Mouse (Mus musculus) MEL (cell line): Measurements from ENCODE around the gene Ap4b1. TPM values are rescaled to one million over a fixed set of nuclear protein-coding genes. Genes with fewer than 3 reads are reported as not detected.

Source experiments
- DNase-seq: peaks from one replicate; pipeline ENCODE4 v3.0.0; 2011; ENCODE audit warnings: low read depth, low spot score
- H3K27ac ChIP-seq: 2 replicates; pipeline ENCODE4 v1.5.1; 2012; ENCODE audit warnings: low read depth, mild to moderate bottlenecking, control low read depth, low read length, moderate library complexity; ENCODE audit not compliant: control insufficient read depth
- H3K27me3 ChIP-seq, 2 experiments: fragments of 150-350 bp in 1 of 2; sonication (generic) in 1 of 2; 2 replicates each; pipeline ENCODE4 v1.6.1; 2012; ENCODE audit warnings: low read length in 2 of 2, mild to moderate bottlenecking in 2 of 2, improper control_type of control experiment in 1 of 2, moderate library complexity in 1 of 2; ENCODE audit not compliant: insufficient read depth in 2 of 2, control insufficient read depth in 1 of 2
- H3K36me3 ChIP-seq, 2 experiments: 2 replicates each; pipeline ENCODE4 v1.6.1; 2012 to 2014; ENCODE audit warnings: low read length in 2 of 2, improper control_type of control experiment in 1 of 2, inconsistent platforms in 1 of 2, mild to moderate bottlenecking in 1 of 2; ENCODE audit not compliant: insufficient read depth in 2 of 2, control insufficient read depth in 1 of 2
- H3K4me1 ChIP-seq, 2 experiments: fragments of 150-350 bp in 1 of 2; sonication (generic) in 1 of 2; 2 replicates each; pipeline ENCODE4 v1.6.1; 2012; ENCODE audit warnings: low read length in 2 of 2, improper control_type of control experiment in 1 of 2, mild to moderate bottlenecking in 1 of 2; ENCODE audit not compliant: insufficient read depth in 2 of 2, control insufficient read depth in 1 of 2
- H3K4me3 ChIP-seq, 2 experiments: fragments of 150-350 bp in 1 of 2; sonication (generic) in 1 of 2; 2 replicates each; pipeline ENCODE4 v1.5.1; 2012; ENCODE audit warnings: low read depth in 2 of 2, low read length in 2 of 2, mild to moderate bottlenecking in 2 of 2, moderate library complexity in 2 of 2, control low read depth in 1 of 2, improper control_type of control experiment in 1 of 2; ENCODE audit not compliant: control insufficient read depth in 1 of 2, insufficient read depth in 1 of 2
- H3K79me2 ChIP-seq: 2 replicates; pipeline ENCODE4 v1.6.1; 2012; ENCODE audit warnings: mild to moderate bottlenecking, low read length, moderate library complexity; ENCODE audit not compliant: control insufficient read depth, poor library complexity, insufficient read depth
- H3K9ac ChIP-seq: 2 replicates; pipeline ENCODE4 v1.6.1; 2012; ENCODE audit warnings: low read depth, mild to moderate bottlenecking, control low read depth, low read length, moderate library complexity; ENCODE audit not compliant: control insufficient read depth, poor library complexity, severe bottlenecking
- H3K9me3 ChIP-seq: fragments of 150-350 bp; sonication (generic); replicated peaks from 2 replicates; pipeline ENCODE4 v1.6.1; 2012; ENCODE audit warnings: mild to moderate bottlenecking, low read length, improper control_type of control experiment, moderate library complexity; ENCODE audit not compliant: insufficient read depth
- BHLHE40 ChIP-seq: IDR thresholded peaks from 2 replicates; pipeline ENCODE4 v1.6.1; 2012; ENCODE audit warnings: low read depth, mild to moderate bottlenecking, inconsistent platforms, low read length, improper control_type of control experiment, borderline replicate concordance
- CHD2 ChIP-seq: IDR thresholded peaks from 2 replicates; pipeline ENCODE4 v1.6.1; 2011; ENCODE audit warnings: low read length, improper control_type of control experiment
- E2F4 ChIP-seq: IDR thresholded peaks from 2 replicates; pipeline ENCODE4 v1.6.1; 2011; ENCODE audit warnings: low read depth, low read length, improper control_type of control experiment, borderline replicate concordance
- ELF1 ChIP-seq: IDR thresholded peaks from 2 replicates; pipeline ENCODE4 v1.6.1; 2014; ENCODE audit warnings: low read depth, mild to moderate bottlenecking, inconsistent platforms, low read length, improper control_type of control experiment, moderate library complexity
- EP300 ChIP-seq, 2 experiments: IDR thresholded peaks; 2 replicates each; pipeline ENCODE4 v1.6.1; 2011; ENCODE audit warnings: improper control_type of control experiment in 2 of 2, low read length in 2 of 2, low read depth in 1 of 2, mild to moderate bottlenecking in 1 of 2
- GABPA ChIP-seq: IDR thresholded peaks from 2 replicates; pipeline ENCODE4 v1.6.1; 2012; ENCODE audit warnings: low read depth, mild to moderate bottlenecking, inconsistent platforms, low read length, improper control_type of control experiment, moderate library complexity
- GATA1 ChIP-seq: IDR thresholded peaks from 2 replicates; pipeline ENCODE4 v1.6.1; 2011; ENCODE audit warnings: low read depth, low read length, improper control_type of control experiment
- JUND ChIP-seq: IDR thresholded peaks from 2 replicates; pipeline ENCODE4 v1.6.1; 2011; ENCODE audit warnings: low read depth, mild to moderate bottlenecking, improper control_type of control experiment, low read length
- KAT2A ChIP-seq: conservative IDR thresholded peaks from 2 replicates; pipeline ENCODE4 v1.6.1; 2012; ENCODE audit warnings: low read depth, low read length, improper control_type of control experiment, inconsistent platforms
- MAZ ChIP-seq: IDR thresholded peaks from 2 replicates; pipeline ENCODE4 v1.6.1; 2012; ENCODE audit warnings: low read depth, mild to moderate bottlenecking, inconsistent platforms, low read length, improper control_type of control experiment
- MEF2A ChIP-seq: IDR thresholded peaks from 2 replicates; pipeline ENCODE4 v1.6.1; 2014; ENCODE audit warnings: low read depth, mild to moderate bottlenecking, inconsistent platforms, low read length, improper control_type of control experiment; ENCODE audit not compliant: poor library complexity, insufficient replicate concordance, severe bottlenecking; ENCODE audit errors: extremely low read depth
- MXI1 ChIP-seq: IDR thresholded peaks from 2 replicates; pipeline ENCODE4 v1.6.1; 2011; ENCODE audit warnings: mild to moderate bottlenecking, low read depth, low read length, improper control_type of control experiment
- MYC ChIP-seq: IDR thresholded peaks from 2 replicates; pipeline ENCODE4 v1.6.1; 2011; ENCODE audit warnings: low read depth, mild to moderate bottlenecking, low read length, improper control_type of control experiment, moderate library complexity
- POLR2AphosphoS2 ChIP-seq: IDR thresholded peaks from 2 replicates; pipeline ENCODE4 v1.6.1; 2011; ENCODE audit warnings: low read length, improper control_type of control experiment
- POLR2AphosphoS5 ChIP-seq: IDR thresholded peaks from 2 replicates; pipeline ENCODE4 v1.6.1; 2012; ENCODE audit warnings: low read depth, borderline replicate concordance, mild to moderate bottlenecking, inconsistent platforms, low read length, moderate library complexity, mixed read lengths
- RAD21 ChIP-seq: IDR thresholded peaks from 2 replicates; pipeline ENCODE4 v1.6.1; 2011; ENCODE audit warnings: mild to moderate bottlenecking, low read depth, low read length, improper control_type of control experiment
- SIN3A ChIP-seq: IDR thresholded peaks from 2 replicates; pipeline ENCODE4 v1.6.1; 2012; ENCODE audit warnings: low read length, improper control_type of control experiment, inconsistent platforms
- TBP ChIP-seq: IDR thresholded peaks from 2 replicates; pipeline ENCODE4 v1.8.0; 2011; ENCODE audit warnings: low read depth, low read length, improper control_type of control experiment
- TCF12 ChIP-seq: IDR thresholded peaks from 2 replicates; pipeline ENCODE4 v1.6.1; 2014; ENCODE audit warnings: low read depth, mild to moderate bottlenecking, inconsistent platforms, low read length, improper control_type of control experiment, moderate library complexity
- UBTF ChIP-seq: IDR thresholded peaks from 2 replicates; pipeline ENCODE4 v1.6.1; 2012; ENCODE audit warnings: low read depth, mild to moderate bottlenecking, inconsistent platforms, low read length, improper control_type of control experiment, moderate library complexity, borderline replicate concordance; ENCODE audit not compliant: insufficient read depth
- USF1 ChIP-seq: IDR thresholded peaks from 2 replicates; pipeline ENCODE4 v1.6.1; 2014; ENCODE audit warnings: low read depth, mild to moderate bottlenecking, inconsistent platforms, low read length, improper control_type of control experiment, moderate library complexity
- polyA plus RNA-seq, 2 experiments: library from polyadenylated mRNA; stranded (reverse) in 1 of 2; unstranded in 1 of 2; fragments of >175 nt in 1 of 2; fragments of >200 nt in 1 of 2; gene quantifications; 2 replicates each; pipeline versions ENCODE4 v1.2.1 to v1.2.4; 2012; ENCODE audit warnings: low replicate concordance in 2 of 2, low read depth in 1 of 2; ENCODE audit not compliant: insufficient read length in 2 of 2, insufficient read depth in 1 of 2, missing spikeins in 1 of 2
- total RNA-seq: library from RNA; depleted of rRNA; stranded (reverse); fragments of 300-350 nt; gene quantifications from 2 replicates; pipeline ENCODE4 v1.2.3, GENCODE M21; 2012

Ap4b1 gene
- total and polyA plus RNA-seq, 3 experiments: 15.1 to 20.2 TPM; not detected in 1

GRCm38 (mm10) chr3:103766789-103767188 is 42.5 kb upstream of the Ap4b1 start:
- H3K9ac ChIP-seq: no peak overlapping the region
- H3K9me3 ChIP-seq: no peaks in the 10 kb centered on the region
- H3K79me2 ChIP-seq: no peaks in the 10 kb centered on the region; the same call in 1 of the 2 replicates
- peaks cover 0 to 16% of the 10 kb centered on the region in 2 experiments; a peak in 2 of 4 replicates for H3K36me3 ChIP-seq
- H3K27me3 ChIP-seq: no peaks in the 10 kb centered on the region
- H3K4me3 ChIP-seq: no peak overlapping the region
- H3K4me1 ChIP-seq: no peaks in the 10 kb centered on the region
- H3K27ac ChIP-seq: no peak overlapping the region
- DNase-seq: no peak
- no peak for TF ChIP-seq RAD21
- TF ChIP-seq MEF2A: no peak
- no peak for TF ChIP-seq USF1
- no peak for TF ChIP-seq BHLHE40
- no peak for TF ChIP-seq TCF12
- TF ChIP-seq SIN3A: no peak
- TF ChIP-seq CHD2: no peak
- no peak for TF ChIP-seq JUND
- no peak for TF ChIP-seq MXI1
- TF ChIP-seq GABPA: no peak
- no peak for TF ChIP-seq MAZ
- TF ChIP-seq, all 39 proteins: peak for 0

DNA sequence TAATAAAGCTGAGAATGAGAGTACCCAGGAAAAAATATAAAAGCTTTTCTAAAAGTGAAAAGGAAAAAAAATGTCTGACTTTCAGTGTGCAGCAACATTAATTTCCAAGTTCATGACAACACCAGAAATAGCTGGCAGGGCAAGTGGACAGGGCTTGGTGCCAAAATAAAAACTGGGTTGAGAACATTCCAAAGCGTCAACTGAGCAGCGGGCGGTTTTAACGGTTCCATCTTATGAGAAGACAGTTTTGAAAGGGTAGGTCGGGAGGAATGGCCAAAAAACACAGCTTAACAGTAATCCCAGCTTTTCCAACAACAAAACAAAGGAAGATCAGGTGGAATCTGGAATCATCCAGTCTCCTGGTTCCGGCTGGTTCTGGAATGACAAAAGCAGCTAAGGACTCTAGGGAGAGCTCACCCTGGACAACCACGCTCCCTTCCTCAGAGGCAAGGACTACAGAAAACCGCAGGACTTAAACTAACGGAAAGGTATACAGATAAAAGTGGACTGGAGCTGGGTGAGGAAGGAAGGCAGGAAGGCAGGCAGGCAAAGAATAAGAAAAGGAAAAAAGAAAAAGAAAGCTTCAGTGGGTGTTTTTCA is 37.7 kb upstream of the Ap4b1 start:
- Histone ChIP-seq H3K27me3 (no peaks in the 10 kb centered on the region), H3K36me3 (peaks cover 5 to 10% of the 10 kb centered on the region in 2 experiments), H3K79me2 (peaks cover 1% of the 10 kb centered on the region; the same call in 1 of the 2 replicates), H3K27ac (no peak overlapping the region), H3K9ac (no peak overlapping the region), H3K9me3 (no peaks in the 10 kb centered on the region), H3K4me1 (peaks cover 0 to 4% of the 10 kb centered on the region in 2 experiments; a peak in 1 of 4 replicates), H3K4me3 (no peak overlapping the region)
- DNase-seq: no peak
- TF ChIP-seq TBP: no peak
- no peak for TF ChIP-seq JUND

- H3K79me2 ChIP-seq: peaks cover 10% of the 10 kb centered on the region; the same call in 1 of the 2 replicates
- no peaks in the 10 kb centered on the region for H3K27me3 ChIP-seq
- DNase-seq: peak; percentile 49
- no peak overlapping the region for H3K9ac ChIP-seq
- H3K4me3 ChIP-seq: no peak overlapping the region
- no peak for TF ChIP-seq MAZ
- TF ChIP-seq EP300 (IDR thresholded peaks at IDR 0.05; ENCODE audit: low read depth in 1 of 2, low read length in 2 of 2): no peak
- TF ChIP-seq POLR2AphosphoS2: no peak
- no peak for TF ChIP-seq UBTF
- TF ChIP-seq KAT2A: no peak
- TF ChIP-seq MYC: no peak
- TF ChIP-seq POLR2AphosphoS5: no peak
- no peak for TF ChIP-seq E2F4
- TF ChIP-seq ELF1: no peak
- TF ChIP-seq GATA1: no peak
- TF ChIP-seq TCF12: no peak
- peaks cover 0 to 4% of the 10 kb centered on the region in 2 experiments; a peak in 1 of 4 replicates for H3K4me1 ChIP-seq
- peaks cover 5 to 14% of the 10 kb centered on the region in 2 experiments for H3K36me3 ChIP-seq
- no peaks in the 10 kb centered on the region for H3K9me3 ChIP-seq
- H3K27ac ChIP-seq: no peak overlapping the region
Measured at GRCm38 (mm10) chr3:103772846-103773245, 36.5 kb upstream of the Ap4b1 start.
